Mouse (Mus musculus) liver, adult 2 months (tissue): ENCODE results near the gene Trdn.

ENCODE experiments used
- CTCF ChIP-seq: fragments of 200-500 bp; IDR thresholded peaks from 2 replicates; pipeline ENCODE4 v1.5.1; 2011; ENCODE audit warnings: low read depth, low read length, control low read depth
- POLR2A ChIP-seq: fragments of 200-500 bp; IDR thresholded peaks from 2 replicates; pipeline ENCODE4 v1.6.1; 2011; ENCODE audit warnings: low read length, control low read depth; ENCODE audit not compliant: insufficient read depth; ENCODE audit errors: extremely low read depth

GRCm38 (mm10) chr10:33198257-33198656, 117.9 kb downstream of the Trdn start:
- no peak for TF ChIP-seq POLR2A
- TF ChIP-seq CTCF, result no peak
